In genomic region chr5:36141112-36141511, GRCm38 (mm10) we compare ENCODE assay signal across 10 mouse cellular contexts.
DNase-seq lines count a peak whose midpoint lies in the region; ATAC-seq and TF ChIP-seq lines count a peak whose summit lies in the region.
"Had no signal": no experiment of that assay in that cellular context is flagged by ENCODE, and none has a peak within 500 bp of the region (broad histone marks: within the 10 kb centered on the region; RNA-seq: fewer than 3 reads in every experiment).

No protein-coding gene starts in this region.

- no peak for TF ChIP-seq EP300 in stomach, postnatal 0 days (optimal IDR thresholded peaks at IDR 0.05)

- peaks cover 29% of the 10 kb centered on the region for H3K4me1 ChIP-seq in forebrain, embryonic 12.5 days
- H3K4me1 ChIP-seq in forebrain, embryonic 15.5 days: peaks cover 11% of the 10 kb centered on the region; the same call in 1 of the 2 replicates
- 0 out of 2 replicates have a peak, but pooled peaks cover 4% of the 10 kb centered on the region for H3K4me1 ChIP-seq in midbrain, postnatal 0 days (ENCODE audit: insufficient read depth, low read length)
- H3K4me1 ChIP-seq in midbrain, embryonic 11.5 days (ENCODE audit: control insufficient read depth, insufficient read depth, low read length): peaks cover 7% of the 10 kb centered on the region
- no peaks in the 10 kb centered on the region for H3K4me1 ChIP-seq in stomach, postnatal 0 days (replicated peaks; ENCODE audit: control insufficient read depth, insufficient read depth)

- H3K36me3 ChIP-seq in forebrain, embryonic 12.5 days (replicated peaks): no peaks in the 10 kb centered on the region
- H3K36me3 ChIP-seq in forebrain, embryonic 15.5 days: no peaks in the 10 kb centered on the region
- no peaks in the 10 kb centered on the region for H3K36me3 ChIP-seq in midbrain, postnatal 0 days (ENCODE audit: insufficient read depth, low read length)
- no peaks in the 10 kb centered on the region for H3K36me3 ChIP-seq in midbrain, embryonic 11.5 days (ENCODE audit: control insufficient read depth, insufficient read depth, low read length)
- no peaks in the 10 kb centered on the region for H3K36me3 ChIP-seq in stomach, postnatal 0 days (ENCODE audit: control insufficient read depth, insufficient read depth, low read length)
- H3K36me3 ChIP-seq: embryonic facial prominence, embryonic 12.5 days; neural tube, embryonic 12.5 days had no signal

- H3K27ac ChIP-seq in forebrain, embryonic 12.5 days: no peak overlapping the region
- H3K27ac ChIP-seq in forebrain, embryonic 15.5 days (replicated peaks): no peak overlapping the region
- H3K27ac ChIP-seq in midbrain, postnatal 0 days (ENCODE audit: low read depth, low read length): no peak overlapping the region
- H3K27ac ChIP-seq in midbrain, embryonic 11.5 days (ENCODE audit: low read depth, low read length): no peak overlapping the region
- no peak overlapping the region for H3K27ac ChIP-seq in stomach, postnatal 0 days (replicated peaks)
- H3K27ac ChIP-seq: embryonic facial prominence, embryonic 12.5 days; neural tube, embryonic 12.5 days had no signal

- DNase-seq in midbrain, postnatal 0 days (ENCODE audit: low spot score): no peak
- DNase-seq in midbrain, embryonic 11.5 days (ENCODE audit: low spot score, missing footprints): no peak
- DNase-seq in kidney, postnatal 14 days: peak; percentile 39
- DNase-seq in stomach, postnatal 0 days (ENCODE audit: low spot score): peak; percentile 27
- DNase-seq in embryo, embryonic 10 days (ENCODE audit: low spot score): no peak

- ATAC-seq in forebrain, embryonic 12.5 days (ENCODE audit: low FRiP score): peak; percentile 63
- no peak; the same call in 1 of the 2 replicates for ATAC-seq in forebrain, embryonic 15.5 days (replicated peaks)
- no peak for ATAC-seq in midbrain, postnatal 0 days (ENCODE audit: low FRiP score)
- ATAC-seq in midbrain, embryonic 11.5 days (ENCODE audit: low FRiP score): no peak
- ATAC-seq in stomach, postnatal 0 days (ENCODE audit: low FRiP score, low TSS enrichment): no peak
- ATAC-seq in megakaryocyte progenitor cell, adult 5-6 weeks (replicated peaks; ENCODE audit: poor library complexity): no peak

- H3K4me2 ChIP-seq in forebrain, embryonic 12.5 days: no peak overlapping the region
- no peak overlapping the region for H3K4me2 ChIP-seq in forebrain, embryonic 15.5 days (replicated peaks)
- no peak overlapping the region for H3K4me2 ChIP-seq in midbrain, postnatal 0 days (ENCODE audit: low read depth, low read length, poor library complexity, severe bottlenecking)
- no peak overlapping the region for H3K4me2 ChIP-seq in midbrain, embryonic 11.5 days
- H3K4me2 ChIP-seq in stomach, postnatal 0 days (replicated peaks; ENCODE audit: low read depth): no peak overlapping the region
- H3K4me2 ChIP-seq: embryonic facial prominence, embryonic 12.5 days; neural tube, embryonic 12.5 days had no signal

- H3K9ac ChIP-seq in forebrain, embryonic 12.5 days: no peak overlapping the region
- no peak overlapping the region for H3K9ac ChIP-seq in forebrain, embryonic 15.5 days (replicated peaks)
- no peak overlapping the region for H3K9ac ChIP-seq in midbrain, postnatal 0 days (replicated peaks; ENCODE audit: low read length, poor library complexity, severe bottlenecking)
- H3K9ac ChIP-seq in midbrain, embryonic 11.5 days (ENCODE audit: low read length): no peak overlapping the region
- H3K9ac ChIP-seq in stomach, postnatal 0 days (ENCODE audit: low read length): no peak overlapping the region
- H3K9ac ChIP-seq: embryonic facial prominence, embryonic 12.5 days; neural tube, embryonic 12.5 days had no signal

- peaks cover 17% of the 10 kb centered on the region; the same call in 1 of the 2 replicates for H3K27me3 ChIP-seq in forebrain, embryonic 12.5 days
- no peaks in the 10 kb centered on the region for H3K27me3 ChIP-seq in forebrain, embryonic 15.5 days
- no peaks in the 10 kb centered on the region for H3K27me3 ChIP-seq in midbrain, postnatal 0 days (ENCODE audit: insufficient read depth, low read length)
- no peaks in the 10 kb centered on the region for H3K27me3 ChIP-seq in midbrain, embryonic 11.5 days (ENCODE audit: control insufficient read depth, insufficient read depth, low read length)
- no peaks in the 10 kb centered on the region for H3K27me3 ChIP-seq in stomach, postnatal 0 days (ENCODE audit: control insufficient read depth, insufficient read depth, low read length)
- H3K27me3 ChIP-seq: embryonic facial prominence, embryonic 12.5 days; neural tube, embryonic 12.5 days had no signal

- H3K9me3 ChIP-seq in forebrain, embryonic 12.5 days: no peaks in the 10 kb centered on the region
- H3K9me3 ChIP-seq in forebrain, embryonic 15.5 days: no peaks in the 10 kb centered on the region
- H3K9me3 ChIP-seq in midbrain, postnatal 0 days (ENCODE audit: low read length): no peaks in the 10 kb centered on the region
- H3K9me3 ChIP-seq in midbrain, embryonic 11.5 days (ENCODE audit: control insufficient read depth, low read length): no peaks in the 10 kb centered on the region
- no peaks in the 10 kb centered on the region for H3K9me3 ChIP-seq in stomach, postnatal 0 days (ENCODE audit: control insufficient read depth, low read length)
- H3K9me3 ChIP-seq: embryonic facial prominence, embryonic 12.5 days; neural tube, embryonic 12.5 days had no signal

- TF ChIP-seq CTCF in midbrain, postnatal 0 days (IDR thresholded peaks at IDR 0.05): peak; percentile 56
- TF ChIP-seq CTCF in stomach, postnatal 0 days (IDR thresholded peaks at IDR 0.05; ENCODE audit: low read depth): peak; percentile 65

- no peak overlapping the region for H3K4me3 ChIP-seq in forebrain, embryonic 12.5 days (replicated peaks)
- H3K4me3 ChIP-seq in forebrain, embryonic 15.5 days: no peak overlapping the region
- no peak overlapping the region for H3K4me3 ChIP-seq in midbrain, postnatal 0 days (ENCODE audit: low read depth, low read length)
- H3K4me3 ChIP-seq in midbrain, embryonic 11.5 days (ENCODE audit: low read depth, low read length): no peak overlapping the region
- H3K4me3 ChIP-seq in stomach, postnatal 0 days (ENCODE audit: low read depth, low read length): no peak overlapping the region
- H3K4me3 ChIP-seq: embryonic facial prominence, embryonic 12.5 days; neural tube, embryonic 12.5 days had no signal

- 93% methylated on average over 4 of the region's 4 CpGs for WGBS in forebrain, embryonic 12.5 days
- 88% methylated on average over 4 of the region's 4 CpGs for WGBS in forebrain, embryonic 15.5 days
- WGBS in midbrain, postnatal 0 days: 89% methylated on average over 4 of the region's 4 CpGs
- WGBS in midbrain, embryonic 11.5 days: 91% methylated on average over 4 of the region's 4 CpGs
- WGBS in stomach, postnatal 0 days: 87% methylated on average over 4 of the region's 4 CpGs

Comparison
In these comparisons a context has a peak if more than half of its experiments do, and no peak if none do; other contexts are left out.
1. DNase-seq: peak in kidney, postnatal 14 days (single experiment) and stomach, postnatal 0 days (single experiment); none in midbrain, postnatal 0 days (single experiment), midbrain, embryonic 11.5 days (single experiment) and embryo, embryonic 10 days (single experiment).